Mouse (Mus musculus) adrenal gland (tissue): ENCODE results near the gene Rnf115.

Source experiments
- intact Hi-C: fragments of 180-260 bp; cut with DNase I; formaldehyde crosslinking; loops from one replicate; pipeline ENCODE4 v1.15.1; 2025

Gene Rnf115

DNA sequence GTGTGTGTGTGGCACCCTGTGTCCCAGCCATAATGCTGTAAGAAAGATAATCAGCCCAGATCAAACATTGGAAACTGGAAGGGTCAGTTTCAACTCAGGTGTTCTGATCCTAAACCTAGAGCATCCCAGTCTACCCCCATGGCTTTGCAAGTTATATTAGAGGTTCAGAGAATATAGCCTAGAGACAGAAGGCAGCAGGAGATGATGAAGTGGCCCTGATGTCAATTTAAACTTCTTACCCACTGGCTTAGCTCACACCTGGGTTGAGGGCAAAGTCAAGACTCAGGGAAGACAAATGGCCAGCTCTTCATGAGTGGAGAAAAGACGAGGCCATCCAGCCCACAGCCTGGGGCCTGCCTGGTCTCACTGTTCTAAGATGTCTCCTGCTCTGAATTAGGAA is 101.5 kb downstream of the Rnf115 start, which contains the start of the genes Pdzk1 and Cd160:
TSS of gene Pdzk1 (plus strand) at position 301 of the 400 bp plus-strand sequence.
TSS of gene Cd160 (minus strand) at position 368 of the 400 bp plus-strand sequence.
- intact Hi-C loops, result no loop called here

DNA sequence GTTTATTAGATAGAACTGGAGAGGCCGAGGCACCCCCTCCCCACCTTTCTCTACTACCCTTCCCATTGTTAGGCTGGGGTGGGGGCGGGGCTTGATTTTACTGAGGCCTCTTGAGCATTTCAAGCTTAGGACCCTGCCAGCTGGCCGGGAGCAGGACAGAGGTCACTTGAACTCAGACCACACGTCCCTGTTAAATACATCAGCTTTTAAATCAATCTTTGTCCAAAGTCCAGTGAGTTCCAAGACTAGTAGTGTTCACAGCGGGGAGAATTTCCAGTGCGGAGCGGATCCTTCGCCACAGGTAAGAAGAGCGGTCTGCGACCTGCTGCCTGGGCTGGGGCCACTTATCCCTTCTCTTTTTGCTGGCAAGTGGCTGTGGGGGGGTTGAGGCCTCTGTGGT is 102.4 kb downstream of the Rnf115 start:
- intact Hi-C loops, result no loop called here

DNA sequence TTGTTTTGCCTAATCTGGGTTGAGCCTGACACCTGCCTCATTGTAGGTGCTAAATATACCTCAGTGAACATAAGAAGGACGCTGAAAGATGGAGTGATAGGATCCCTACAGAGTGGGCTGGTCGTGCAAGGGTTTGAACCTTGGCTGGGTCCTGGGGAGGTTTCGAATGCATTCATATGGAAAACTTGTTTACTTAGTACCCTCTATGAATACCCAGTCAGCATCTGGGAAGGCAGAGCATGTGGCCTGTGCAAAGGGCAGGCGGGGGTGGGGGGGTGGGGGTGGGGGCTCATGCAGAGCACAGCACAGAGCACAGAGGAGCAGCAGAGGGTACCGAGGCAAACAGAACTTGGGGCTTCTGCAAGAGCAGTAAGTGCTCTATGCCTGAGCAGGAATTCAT is 105.5 kb downstream of the Rnf115 start:
- intact Hi-C loops, result no loop called here

DNA sequence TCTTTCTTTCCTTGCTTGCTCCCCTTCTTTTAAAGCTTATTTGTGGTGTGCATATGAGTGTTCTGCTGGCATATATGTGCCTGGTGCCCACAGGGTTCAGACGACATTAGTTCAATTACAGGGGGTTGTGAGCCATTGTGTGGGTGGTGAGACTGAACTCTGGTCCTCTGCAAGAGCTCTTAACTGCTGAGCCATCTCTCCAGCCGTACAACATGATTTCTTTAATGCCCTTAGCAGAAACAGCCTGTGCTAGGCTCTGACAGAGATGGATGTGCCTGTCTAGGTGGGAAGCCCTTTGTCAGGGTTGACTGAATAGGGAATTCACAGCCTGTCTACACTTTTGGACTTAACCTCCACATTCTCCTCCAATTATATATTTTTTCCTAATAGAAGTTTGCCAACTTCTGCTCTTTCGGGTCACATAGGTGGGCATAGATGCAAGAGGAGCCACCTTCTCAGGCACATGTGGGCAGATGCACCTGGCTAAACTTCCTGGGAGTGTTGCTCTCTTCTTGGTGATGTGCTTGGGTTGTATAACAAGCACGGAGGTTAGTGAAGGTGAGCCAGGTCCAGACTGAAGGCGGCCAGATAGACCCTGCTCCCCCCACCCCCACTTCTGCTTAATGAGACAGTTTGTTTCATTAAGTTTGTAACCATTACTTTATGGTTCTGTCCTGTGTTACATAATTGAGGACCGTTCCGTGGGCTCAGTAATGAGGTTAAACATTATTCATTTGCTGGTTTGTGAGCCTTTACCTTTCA is 107.3 kb downstream of the Rnf115 start:
- intact Hi-C loops, result no loop called here

DNA sequence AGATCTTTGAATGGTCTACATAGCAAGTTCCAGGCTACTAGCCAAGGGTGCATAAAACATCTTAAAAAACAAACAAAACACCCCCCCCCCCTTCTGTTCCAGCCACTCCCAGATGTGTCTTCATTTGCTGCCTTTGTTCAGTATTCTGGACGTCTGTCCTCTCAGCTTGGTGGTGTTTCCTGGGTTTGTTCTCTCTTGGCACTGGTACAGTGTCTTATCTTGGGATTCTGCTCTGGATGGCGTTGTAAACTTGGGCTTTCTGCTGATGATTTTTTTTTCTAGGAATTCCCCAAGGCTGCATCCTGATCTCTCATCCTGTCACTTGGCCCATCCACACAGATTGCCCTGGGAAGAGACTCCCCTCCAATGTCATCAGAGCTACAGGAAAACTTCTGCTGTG is 109.0 kb downstream of the Rnf115 start:
- intact Hi-C loops, result no loop called here

DNA sequence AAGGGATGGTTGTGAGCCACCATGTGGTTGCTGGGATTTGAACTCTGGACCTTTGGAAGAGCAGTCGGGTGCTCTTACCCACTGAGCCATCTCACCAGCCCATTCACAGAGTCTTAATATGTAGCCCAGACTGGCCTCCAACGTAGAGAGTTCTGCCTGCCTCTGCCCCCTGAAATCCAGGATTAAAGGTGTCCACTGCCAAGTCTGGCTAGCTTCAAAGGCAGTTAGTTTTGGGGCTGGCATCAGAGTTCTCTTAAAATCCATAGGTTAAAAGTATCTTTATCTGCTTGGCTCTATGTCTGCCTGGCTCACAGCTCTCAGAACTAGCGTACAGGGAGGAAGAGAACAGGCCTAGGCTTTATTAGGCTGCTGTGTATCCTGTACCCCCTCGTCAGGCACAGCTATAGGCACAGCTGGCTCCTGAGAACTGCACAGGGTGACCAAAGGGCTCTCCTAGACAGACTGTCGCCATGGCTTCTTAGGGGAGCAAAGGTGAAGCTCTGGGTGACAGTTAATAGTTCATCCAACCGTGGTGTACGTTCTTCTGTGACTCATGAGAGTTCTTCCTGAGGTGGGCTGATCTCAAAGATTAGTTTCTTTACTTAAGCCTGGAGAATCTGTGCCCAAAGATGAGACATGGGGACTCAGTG is 111.7 kb downstream of the Rnf115 start:
- intact Hi-C loops, result no loop called here
